Mouse (Mus musculus) spleen, embryonic (tissue): ENCODE data around the gene Uqcr11.

Source experiments
- CTCF ChIA-PET: fragments of 350-600 bp; sonication (Branson Sonifier 250); formaldehyde crosslinking; loops from one replicate; lab custom pipeline; 2022; lab: Charles Lee

Uqcr11 gene

GRCm38 (mm10) chr10:80377716-80378115 is 28.9 kb downstream of the Uqcr11 start:
- CTCF ChIA-PET, result interaction anchor here (0.5 kb wide), 1 partner anchor 203 kb away, joined by 4 read pairs; no protein-coding TSS in a partner anchor

- CTCF ChIA-PET, result interaction anchor here (1.1 kb wide), 1 partner anchor 8 kb away, joined by 14 read pairs; no protein-coding TSS in a partner anchor
Measured at GRCm38 (mm10) chr10:80376160-80376559, 30.5 kb downstream of the Uqcr11 start.

- CTCF ChIA-PET, result interaction anchor here (0.7 to 1.2 kb wide), 3 partner anchors 14 to 793 kb away, joined by 3 to 4 read pairs (median 4); no protein-coding TSS in a partner anchor
Measured at GRCm38 (mm10) chr10:80374063-80374462, 32.6 kb downstream of the Uqcr11 start.

- CTCF ChIA-PET, result interaction anchor here (0.6 kb wide), 1 partner anchor 134 kb away, joined by 12 read pairs; no protein-coding TSS in a partner anchor
Measured at GRCm38 (mm10) chr10:80372706-80373105, 33.9 kb downstream of the Uqcr11 start.

GRCm38 (mm10) chr10:80371983-80372382 is 34.6 kb downstream of the Uqcr11 start:
- CTCF ChIA-PET, result no interaction called here

GRCm38 (mm10) chr10:80371411-80371966 is 35.1 kb downstream of the Uqcr11 start:
- CTCF ChIA-PET, result no interaction called here

- CTCF ChIA-PET, result interaction anchor here (0.5 kb wide), 1 partner anchor 793 kb away, joined by 3 read pairs; no protein-coding TSS in a partner anchor
Measured at GRCm38 (mm10) chr10:80369995-80370747, 36.5 kb downstream of the Uqcr11 start.

GRCm38 (mm10) chr10:80368392-80368791 is 38.2 kb downstream of the Uqcr11 start:
- CTCF ChIA-PET, result interaction anchor here (0.7 kb wide), 1 partner anchor 21 kb away, joined by 3 read pairs; no protein-coding TSS in a partner anchor

GRCm38 (mm10) chr10:80367954-80368353 is 38.7 kb downstream of the Uqcr11 start:
- CTCF ChIA-PET, result interaction anchor here (0.7 kb wide), 1 partner anchor 21 kb away, joined by 3 read pairs; no protein-coding TSS in a partner anchor

- CTCF ChIA-PET, result interaction anchor here (0.7 kb wide), 1 partner anchor 931 kb away, joined by 3 read pairs; no protein-coding TSS in a partner anchor
Measured at GRCm38 (mm10) chr10:80365736-80366135, 40.9 kb downstream of the Uqcr11 start.

GRCm38 (mm10) chr10:80363734-80364133 is 42.9 kb downstream of the Uqcr11 start:
- CTCF ChIA-PET, result no interaction called here

- CTCF ChIA-PET, result interaction anchor here (0.7 kb wide), 1 partner anchor 11 kb away, joined by 3 read pairs; no protein-coding TSS in a partner anchor
Measured at GRCm38 (mm10) chr10:80357994-80358639, 48.5 kb downstream of the Uqcr11 start.

GRCm38 (mm10) chr10:80357336-80357735 is 49.3 kb downstream of the Uqcr11 start:
- CTCF ChIA-PET, result no interaction called here

GRCm38 (mm10) chr10:80356737-80357136 is 49.9 kb downstream of the Uqcr11 start:
- CTCF ChIA-PET, result no interaction called here

GRCm38 (mm10) chr10:80356001-80356682 is 50.5 kb downstream of the Uqcr11 start, which contains the start of gene Plk5:
Plk5 (plus strand) TSS chr10:80356459.
- CTCF ChIA-PET, result no interaction called here

- CTCF ChIA-PET, result no interaction called here
Measured at GRCm38 (mm10) chr10:80355431-80355830, 51.2 kb downstream of the Uqcr11 start.
